Mouse (Mus musculus) hindbrain, embryonic 12.5 days (tissue): ENCODE results near the gene Cyp2ab1. TPM values are rescaled to one million over a fixed set of nuclear protein-coding genes. Genes with fewer than 3 reads are reported as not detected.

Experiments used
- polyA plus RNA-seq: library from polyadenylated mRNA; unstranded; fragments of >200 nt; fragmentation: Nextera tagmentation; extraction: Ambion mirVana; gene quantifications from 2 replicates; pipeline ENCODE4 v1.2.1, GENCODE M21; 2016

Gene Cyp2ab1
- polyA plus RNA-seq, 1 experiment from 2014 or later, result not detected

Other genes with a start within 250 kb of the Cyp2ab1 start
- gene Klhl24, start 227.9 kb downstream of the Cyp2ab1 start, polyA plus RNA-seq, result 60.9 and 70.5 TPM in 2 replicates
- 46.3 and 54.4 TPM in 2 replicates for gene Yeats2, start 184.3 kb downstream of the Cyp2ab1 start, polyA plus RNA-seq
- 2.0 and 2.1 TPM in 2 replicates for gene Map6d1, start 84.0 kb downstream of the Cyp2ab1 start, polyA plus RNA-seq
- 80.9 and 85.5 TPM in 2 replicates for gene Parl, start 23.0 kb downstream of the Cyp2ab1 start, polyA plus RNA-seq
- 139 and 143 TPM in 2 replicates for gene Abcc5, start 101.0 kb upstream of the Cyp2ab1 start, polyA plus RNA-seq
- gene Eif2b5, start 173.4 kb upstream of the Cyp2ab1 start, polyA plus RNA-seq, result 118 and 127 TPM in 2 replicates
- 51.6 and 60.5 TPM in 2 replicates for gene Dvl3, start 191.6 kb upstream of the Cyp2ab1 start, polyA plus RNA-seq
- gene Ap2m1, start 210.1 kb upstream of the Cyp2ab1 start, polyA plus RNA-seq, result 901 and 915 TPM in 2 replicates
- gene Abcf3, start 223.2 kb upstream of the Cyp2ab1 start, polyA plus RNA-seq, result 72.7 and 76.2 TPM in 2 replicates